Mouse (Mus musculus): ENCODE measurements around the gene Dlg1. TPM values are rescaled to one million over a fixed set of nuclear protein-coding genes. Genes with fewer than 3 reads are reported as not detected.

Dlg1 gene
- polyA plus RNA-seq, 1 experiment, result 23.2 TPM

GRCm38 (mm10) chr16:31619675-31620335 lies 43.4 kb upstream of the Dlg1 start:
- Histone ChIP-seq H3K27me3 (ENCODE audit: control insufficient read depth, insufficient read depth, insufficient read length) (no peaks in the 10 kb centered on the region), H3K79me2 (ENCODE audit: control insufficient read depth, insufficient read depth) (no peaks in the 10 kb centered on the region), H3K79me3 (ENCODE audit: low read depth) (no peaks in the 10 kb centered on the region), H3K36me3 (ENCODE audit: control insufficient read depth, insufficient read depth) (no peaks in the 10 kb centered on the region), H3K4me3 (ENCODE audit: insufficient read depth, poor library complexity, severe bottlenecking) (no peak overlapping the region), H3ac (ENCODE audit: control insufficient read depth, insufficient read length, low read depth) (no peak overlapping the region)
- TF ChIP-seq USF1 (IDR thresholded peaks at IDR 0.05; ENCODE audit: low read depth) (no peak), FOSL1 (IDR thresholded peaks at IDR 0.05; ENCODE audit: insufficient read depth, low read length, poor library complexity, severe bottlenecking) (no peak), MYOD1 (IDR thresholded peaks at IDR 0.05; ENCODE audit: control insufficient read depth, insufficient read length, low read depth) (no peak), CTCF (IDR thresholded peaks at IDR 0.05; ENCODE audit: control insufficient read depth, insufficient read depth, insufficient read length) (no peak), MYOG (IDR thresholded peaks at IDR 0.05; ENCODE audit: control insufficient read depth, extremely low read depth, insufficient read length) (no peak), CEBPB (IDR thresholded peaks at IDR 0.05; ENCODE audit: low read depth) (no peak), MAX (IDR thresholded peaks at IDR 0.05) (no peak)

DNA sequence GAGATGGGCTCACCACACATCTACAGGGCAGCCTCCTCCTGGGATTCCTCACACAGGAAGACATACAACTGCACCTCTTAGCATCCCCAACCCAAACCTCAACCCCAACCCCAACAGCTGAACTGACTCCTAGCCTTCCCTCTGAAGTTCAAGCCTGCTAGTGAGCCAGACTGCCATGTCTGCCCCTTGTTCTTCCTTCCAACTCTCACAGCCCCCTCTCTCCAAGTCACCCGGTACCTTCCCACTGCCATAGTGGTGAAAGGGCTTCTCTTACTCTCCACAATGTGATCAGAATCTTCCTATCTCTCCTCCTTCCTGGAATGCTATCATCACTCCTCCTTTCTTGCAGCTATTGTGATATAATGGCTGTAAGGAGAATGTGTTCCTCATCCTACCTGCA lies 40.9 kb upstream of the Dlg1 start:
- no peaks in the 10 kb centered on the region for H3K79me2 ChIP-seq (ENCODE audit: control insufficient read depth, insufficient read depth)
- H3K4me3 ChIP-seq (ENCODE audit: insufficient read depth, poor library complexity, severe bottlenecking), result no peak overlapping the region
- TF ChIP-seq MYOD1 (IDR thresholded peaks at IDR 0.05; ENCODE audit: control insufficient read depth, insufficient read length, low read depth), result no peak
- TF ChIP-seq USF1 (IDR thresholded peaks at IDR 0.05; ENCODE audit: low read depth), result no peak
- no peaks in the 10 kb centered on the region for H3K79me3 ChIP-seq (ENCODE audit: low read depth)
- no peak overlapping the region for H3ac ChIP-seq (ENCODE audit: control insufficient read depth, insufficient read length, low read depth)
- no peaks in the 10 kb centered on the region for H3K27me3 ChIP-seq (ENCODE audit: control insufficient read depth, insufficient read depth, insufficient read length)
- H3K36me3 ChIP-seq (ENCODE audit: control insufficient read depth, insufficient read depth), result no peaks in the 10 kb centered on the region

GRCm38 (mm10) chr16:31623136-31623535 lies 40.1 kb upstream of the Dlg1 start:
- no peaks in the 10 kb centered on the region for H3K79me3 ChIP-seq (ENCODE audit: low read depth)
- no peak for TF ChIP-seq CTCF (IDR thresholded peaks at IDR 0.05; ENCODE audit: control insufficient read depth, insufficient read depth, insufficient read length)
- TF ChIP-seq MAX (IDR thresholded peaks at IDR 0.05), result no peak
- TF ChIP-seq USF1 (IDR thresholded peaks at IDR 0.05; ENCODE audit: low read depth), result no peak
- TF ChIP-seq MYOG (IDR thresholded peaks at IDR 0.05; ENCODE audit: control insufficient read depth, extremely low read depth, insufficient read length), result no peak
- no peak for TF ChIP-seq MYOD1 (IDR thresholded peaks at IDR 0.05; ENCODE audit: control insufficient read depth, insufficient read length, low read depth)
- TF ChIP-seq CEBPB (IDR thresholded peaks at IDR 0.05; ENCODE audit: low read depth), result no peak
- TF ChIP-seq FOSL1 (IDR thresholded peaks at IDR 0.05; ENCODE audit: insufficient read depth, low read length, poor library complexity, severe bottlenecking), result no peak
- no peaks in the 10 kb centered on the region for H3K79me2 ChIP-seq (ENCODE audit: control insufficient read depth, insufficient read depth)
- H3K4me3 ChIP-seq (ENCODE audit: insufficient read depth, poor library complexity, severe bottlenecking), result no peak overlapping the region
- H3ac ChIP-seq (ENCODE audit: control insufficient read depth, insufficient read length, low read depth), result no peak overlapping the region
- H3K27me3 ChIP-seq (ENCODE audit: control insufficient read depth, insufficient read depth, insufficient read length), result no peaks in the 10 kb centered on the region
- no peaks in the 10 kb centered on the region for H3K36me3 ChIP-seq (ENCODE audit: control insufficient read depth, insufficient read depth)

DNA sequence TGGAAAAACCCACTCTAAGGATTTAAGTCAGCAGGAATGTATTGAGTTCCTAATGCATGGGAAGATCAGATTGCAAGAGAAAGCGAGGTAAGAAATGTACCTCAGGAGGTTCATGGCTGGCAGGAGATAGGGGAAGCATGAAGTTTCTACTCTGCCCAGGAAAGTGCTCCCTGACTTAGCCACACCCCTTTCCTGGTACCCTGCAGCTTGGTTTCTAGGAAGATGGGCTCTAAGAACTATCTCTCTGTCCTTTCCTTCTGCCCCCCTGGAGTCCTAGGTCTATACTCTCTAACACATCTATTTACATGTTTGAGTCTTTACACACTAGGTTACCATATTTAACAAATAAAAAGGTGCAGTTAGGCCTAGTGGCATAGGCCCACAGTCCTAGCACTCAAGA lies 38.5 kb upstream of the Dlg1 start:
- H3K79me2 ChIP-seq (ENCODE audit: control insufficient read depth, insufficient read depth), result no peaks in the 10 kb centered on the region
- no peaks in the 10 kb centered on the region for H3K27me3 ChIP-seq (ENCODE audit: control insufficient read depth, insufficient read depth, insufficient read length)
- H3K36me3 ChIP-seq (ENCODE audit: control insufficient read depth, insufficient read depth), result no peaks in the 10 kb centered on the region
- H3K79me3 ChIP-seq (ENCODE audit: low read depth), result no peaks in the 10 kb centered on the region
- TF ChIP-seq MYOD1 (IDR thresholded peaks at IDR 0.05; ENCODE audit: control insufficient read depth, insufficient read length, low read depth) (no peak), MAX (IDR thresholded peaks at IDR 0.05) (no peak), MYOG (IDR thresholded peaks at IDR 0.05; ENCODE audit: control insufficient read depth, extremely low read depth, insufficient read length) (no peak), CTCF (IDR thresholded peaks at IDR 0.05; ENCODE audit: control insufficient read depth, insufficient read depth, insufficient read length) (no peak), FOSL1 (IDR thresholded peaks at IDR 0.05; ENCODE audit: insufficient read depth, low read length, poor library complexity, severe bottlenecking) (no peak), USF1 (IDR thresholded peaks at IDR 0.05; ENCODE audit: low read depth) (no peak), CEBPB (IDR thresholded peaks at IDR 0.05; ENCODE audit: low read depth) (no peak)
- no peak overlapping the region for H3K4me3 ChIP-seq (ENCODE audit: insufficient read depth, poor library complexity, severe bottlenecking)
- H3ac ChIP-seq (ENCODE audit: control insufficient read depth, insufficient read length, low read depth), result no peak overlapping the region

- Histone ChIP-seq H3K79me2 (ENCODE audit: control insufficient read depth, insufficient read depth) (no peaks in the 10 kb centered on the region), H3K36me3 (ENCODE audit: control insufficient read depth, insufficient read depth) (no peaks in the 10 kb centered on the region), H3K27me3 (ENCODE audit: control insufficient read depth, insufficient read depth, insufficient read length) (no peaks in the 10 kb centered on the region), H3ac (ENCODE audit: control insufficient read depth, insufficient read length, low read depth) (no peak overlapping the region), H3K4me3 (ENCODE audit: insufficient read depth, poor library complexity, severe bottlenecking) (no peak overlapping the region), H3K79me3 (ENCODE audit: low read depth) (no peaks in the 10 kb centered on the region)
- TF ChIP-seq CEBPB (IDR thresholded peaks at IDR 0.05; ENCODE audit: low read depth) (no peak), CTCF (IDR thresholded peaks at IDR 0.05; ENCODE audit: control insufficient read depth, insufficient read depth, insufficient read length) (no peak), USF1 (IDR thresholded peaks at IDR 0.05; ENCODE audit: low read depth) (no peak)
Measured at GRCm38 (mm10) chr16:31626331-31626730, 36.9 kb upstream of the Dlg1 start.

GRCm38 (mm10) chr16:31630381-31630780 lies 32.9 kb upstream of the Dlg1 start:
- no peaks in the 10 kb centered on the region for H3K79me3 ChIP-seq (ENCODE audit: low read depth)
- H3K4me3 ChIP-seq (ENCODE audit: insufficient read depth, poor library complexity, severe bottlenecking), result no peak overlapping the region
- no peak overlapping the region for H3ac ChIP-seq (ENCODE audit: control insufficient read depth, insufficient read length, low read depth)
- TF ChIP-seq MAX (IDR thresholded peaks at IDR 0.05) (no peak), USF1 (IDR thresholded peaks at IDR 0.05; ENCODE audit: low read depth) (no peak), MYOG (IDR thresholded peaks at IDR 0.05; ENCODE audit: control insufficient read depth, extremely low read depth, insufficient read length) (no peak), CEBPB (IDR thresholded peaks at IDR 0.05; ENCODE audit: low read depth) (no peak), MYOD1 (IDR thresholded peaks at IDR 0.05; ENCODE audit: control insufficient read depth, insufficient read length, low read depth) (no peak)
- H3K79me2 ChIP-seq (ENCODE audit: control insufficient read depth, insufficient read depth), result no peaks in the 10 kb centered on the region
- no peaks in the 10 kb centered on the region for H3K36me3 ChIP-seq (ENCODE audit: control insufficient read depth, insufficient read depth)
- H3K27me3 ChIP-seq (ENCODE audit: control insufficient read depth, insufficient read depth, insufficient read length), result no peaks in the 10 kb centered on the region

All from C2C12 (cell line).